Mouse (Mus musculus): Measurements from ENCODE around the gene 5730596B20Rik.

Gene 5730596B20Rik

GRCm38 (mm10) chr6:52177061-52177735 is at the start of gene 5730596B20Rik:
Gene 5730596B20Rik, plus strand, starts transcription at chr6:52177498.
- no peak for DNase-seq

GRCm38 (mm10) chr6:52137841-52138535 is 39.3 kb upstream of the 5730596B20Rik start:
- no peak for DNase-seq

GRCm38 (mm10) chr6:52138576-52138975 is 38.7 kb upstream of the 5730596B20Rik start:
- DNase-seq = no peak

- DNase-seq = no peak
Measured at GRCm38 (mm10) chr6:52139115-52139514, 38.2 kb upstream of the 5730596B20Rik start.

GRCm38 (mm10) chr6:52150401-52150966 is 26.8 kb upstream of the 5730596B20Rik start:
- DNase-seq = no peak

- no peak for DNase-seq
Measured at GRCm38 (mm10) chr6:52151571-52151970, 25.7 kb upstream of the 5730596B20Rik start.

GRCm38 (mm10) chr6:52152226-52153193 is 24.8 kb upstream of the 5730596B20Rik start:
- no peak for DNase-seq

- no peak for DNase-seq
Measured at GRCm38 (mm10) chr6:52153270-52153669, 24.0 kb upstream of the 5730596B20Rik start.

- no peak for DNase-seq
Measured at GRCm38 (mm10) chr6:52154044-52154443, 23.3 kb upstream of the 5730596B20Rik start.

- DNase-seq = no peak
Measured at GRCm38 (mm10) chr6:52155471-52155870, 21.8 kb upstream of the 5730596B20Rik start.

- DNase-seq = no peak
Measured at GRCm38 (mm10) chr6:52156551-52157200, 20.6 kb upstream of the 5730596B20Rik start.

- DNase-seq = no peak
Measured at GRCm38 (mm10) chr6:52157466-52158275, 19.6 kb upstream of the 5730596B20Rik start.

- DNase-seq = no peak
Measured at GRCm38 (mm10) chr6:52158276-52159051, 18.8 kb upstream of the 5730596B20Rik start, which contains the start of gene Hoxa1. Gene Hoxa1, minus strand, starts transcription at chr6:52158317.

- no peak for DNase-seq
Measured at GRCm38 (mm10) chr6:52159164-52159761, 18.0 kb upstream of the 5730596B20Rik start.

GRCm38 (mm10) chr6:52159979-52160378 is 17.3 kb upstream of the 5730596B20Rik start:
- DNase-seq = no peak

- no peak for DNase-seq
Measured at GRCm38 (mm10) chr6:52160511-52161335, 16.6 kb upstream of the 5730596B20Rik start.

- DNase-seq = no peak
Measured at GRCm38 (mm10) chr6:52161336-52162092, 15.8 kb upstream of the 5730596B20Rik start.

GRCm38 (mm10) chr6:52162093-52162380 is 15.3 kb upstream of the 5730596B20Rik start:
- no peak for DNase-seq
